Mouse (Mus musculus): ENCODE data around the gene Zfp362. TPM values are rescaled to one million over a fixed set of nuclear protein-coding genes. Genes with fewer than 3 reads are reported as not detected.

Zfp362 gene
- 29.5 and 29.7 TPM in 2 replicates for polyA plus RNA-seq (2012; rRNA removed)

DNA sequence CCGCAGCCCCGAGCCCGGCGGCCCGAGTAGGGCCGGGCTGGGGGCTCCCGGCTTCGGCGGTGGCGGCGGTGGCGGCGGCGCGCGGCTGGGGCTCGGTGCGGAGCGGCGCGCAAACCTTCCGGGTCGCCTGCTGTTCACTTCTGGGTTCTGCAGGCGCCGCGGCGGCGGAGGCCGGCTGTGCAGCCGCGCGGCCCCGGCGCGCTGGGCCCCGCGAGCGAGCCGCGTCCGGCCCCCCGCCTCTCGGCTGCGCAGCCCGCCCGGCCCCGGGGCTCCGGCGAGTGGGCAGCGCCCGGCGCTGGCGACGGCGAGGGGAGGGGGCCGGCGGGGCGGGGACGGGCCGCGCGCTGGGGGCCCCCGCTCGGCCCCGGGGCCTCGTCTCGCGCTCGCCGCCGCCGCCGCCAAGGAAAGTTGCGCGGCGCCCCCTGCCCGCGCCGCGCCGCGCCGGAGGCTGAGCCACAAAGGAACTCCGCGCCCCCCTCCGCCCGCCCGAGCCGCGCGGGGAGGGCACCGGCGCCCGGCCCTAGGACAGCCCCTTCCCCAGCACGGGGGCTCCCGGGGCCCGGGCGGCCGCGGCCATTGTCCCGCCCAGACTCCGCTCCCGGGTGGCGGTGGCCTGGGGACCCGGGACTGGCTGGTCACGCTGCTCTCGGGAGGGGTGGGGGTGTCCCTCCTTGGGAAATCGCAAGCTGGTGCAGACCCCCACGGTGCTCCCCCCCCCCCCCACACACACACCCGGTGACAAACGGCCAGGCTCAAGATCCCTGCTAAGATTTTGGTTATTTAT lies at the start of gene Zfp362:
TSS of gene Zfp362 (minus strand) at position 3 of the 784 bp plus-strand sequence.
- Histone ChIP-seq H3K4me3 (ENCODE audit: insufficient read depth, low read depth, low read length) (peak within 1 kb of the TSS; percentile 65), H3K27ac (ENCODE audit: insufficient read depth, low read depth, low read length) (peak within 1 kb of the TSS; percentile 33), H3K4me1 (ENCODE audit: control insufficient read depth, insufficient read depth, low read length) (peaks cover 17% of the 10 kb centered on the region), H3K27me3 (replicated peaks; ENCODE audit: control insufficient read depth, insufficient read depth, low read length) (no peaks in the 10 kb centered on the region), H3K36me3 (ENCODE audit: control insufficient read depth, insufficient read depth, low read length) (no peaks in the 10 kb centered on the region)
- DNase-seq, result peak; percentile 58
- TF ChIP-seq POLR2A (IDR thresholded peaks at IDR 0.05; ENCODE audit: low read depth, low read length) (no peak), CTCF (conservative IDR thresholded peaks at IDR 0.05; ENCODE audit: insufficient read depth, insufficient read length, low read depth, low read length) (no peak)
- 9% methylated on average over 77 of the region's 111 CpGs for WGBS

DNA sequence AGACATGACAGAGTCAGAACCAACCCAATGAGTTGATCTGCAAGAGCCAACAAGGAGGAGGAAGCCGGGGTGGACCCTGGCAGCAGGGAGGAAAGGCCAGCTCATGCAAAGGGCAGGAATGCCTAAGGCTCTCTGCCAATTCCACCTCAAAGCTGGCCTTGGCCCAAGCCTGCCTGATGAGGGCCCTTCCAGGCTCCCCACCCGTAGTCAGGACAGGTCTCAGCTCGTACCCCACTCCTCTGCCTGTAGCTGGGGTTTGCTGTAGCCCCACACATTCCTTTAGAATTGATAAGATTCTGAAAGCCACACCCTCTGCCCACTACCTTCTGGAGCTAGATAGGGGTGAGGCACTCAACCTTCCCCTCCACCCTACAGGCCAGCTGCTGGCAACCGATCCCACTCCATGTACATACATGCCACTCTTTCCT lies 49.8 kb upstream of the Zfp362 start:
- no peaks in the 10 kb centered on the region for H3K27me3 ChIP-seq (replicated peaks; ENCODE audit: control insufficient read depth, insufficient read depth, low read length)
- no peaks in the 10 kb centered on the region for H3K4me1 ChIP-seq (ENCODE audit: control insufficient read depth, insufficient read depth, low read length)
- H3K4me3 ChIP-seq (ENCODE audit: insufficient read depth, low read depth, low read length), result no peak overlapping the region
- no peak for TF ChIP-seq POLR2A (IDR thresholded peaks at IDR 0.05; ENCODE audit: low read depth, low read length)
- no peak for TF ChIP-seq CTCF (conservative IDR thresholded peaks at IDR 0.05; ENCODE audit: insufficient read depth, insufficient read length, low read depth, low read length)
- 31% methylated on average over 4 of the region's 4 CpGs for WGBS
- DNase-seq, result peak; percentile 87
- no peak overlapping the region for H3K27ac ChIP-seq (ENCODE audit: insufficient read depth, low read depth, low read length)
- H3K36me3 ChIP-seq (ENCODE audit: control insufficient read depth, insufficient read depth, low read length), result no peaks in the 10 kb centered on the region

DNA sequence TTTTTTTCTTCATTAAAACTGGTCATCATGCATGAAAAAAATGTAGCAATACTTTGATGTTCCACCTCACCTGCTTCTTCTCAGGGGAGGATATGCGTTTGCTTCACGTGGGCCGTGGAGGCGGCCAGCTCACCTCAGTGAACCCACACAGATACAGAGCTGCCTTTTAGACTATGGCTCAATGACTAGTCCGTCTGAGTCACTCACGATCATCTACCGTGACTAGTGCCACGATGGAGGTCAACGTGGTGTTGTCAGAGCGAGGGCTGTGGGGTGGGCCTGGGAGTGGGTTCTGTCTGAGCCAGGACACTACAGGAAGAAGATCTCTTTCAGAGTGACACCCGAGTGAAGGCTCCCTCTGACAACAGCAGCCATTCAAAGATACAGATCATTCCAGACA lies 47.3 kb upstream of the Zfp362 start:
- TF ChIP-seq POLR2A (IDR thresholded peaks at IDR 0.05; ENCODE audit: low read depth, low read length), result no peak
- no peak for TF ChIP-seq CTCF (conservative IDR thresholded peaks at IDR 0.05; ENCODE audit: insufficient read depth, insufficient read length, low read depth, low read length)
- H3K27me3 ChIP-seq (replicated peaks; ENCODE audit: control insufficient read depth, insufficient read depth, low read length), result no peaks in the 10 kb centered on the region
- no peaks in the 10 kb centered on the region for H3K36me3 ChIP-seq (ENCODE audit: control insufficient read depth, insufficient read depth, low read length)
- no peak for DNase-seq
- H3K27ac ChIP-seq (ENCODE audit: insufficient read depth, low read depth, low read length), result no peak overlapping the region
- no peak overlapping the region for H3K4me3 ChIP-seq (ENCODE audit: insufficient read depth, low read depth, low read length)
- 47% methylated on average over 11 of the region's 11 CpGs for WGBS
- H3K4me1 ChIP-seq (ENCODE audit: control insufficient read depth, insufficient read depth, low read length), result no peaks in the 10 kb centered on the region

DNA sequence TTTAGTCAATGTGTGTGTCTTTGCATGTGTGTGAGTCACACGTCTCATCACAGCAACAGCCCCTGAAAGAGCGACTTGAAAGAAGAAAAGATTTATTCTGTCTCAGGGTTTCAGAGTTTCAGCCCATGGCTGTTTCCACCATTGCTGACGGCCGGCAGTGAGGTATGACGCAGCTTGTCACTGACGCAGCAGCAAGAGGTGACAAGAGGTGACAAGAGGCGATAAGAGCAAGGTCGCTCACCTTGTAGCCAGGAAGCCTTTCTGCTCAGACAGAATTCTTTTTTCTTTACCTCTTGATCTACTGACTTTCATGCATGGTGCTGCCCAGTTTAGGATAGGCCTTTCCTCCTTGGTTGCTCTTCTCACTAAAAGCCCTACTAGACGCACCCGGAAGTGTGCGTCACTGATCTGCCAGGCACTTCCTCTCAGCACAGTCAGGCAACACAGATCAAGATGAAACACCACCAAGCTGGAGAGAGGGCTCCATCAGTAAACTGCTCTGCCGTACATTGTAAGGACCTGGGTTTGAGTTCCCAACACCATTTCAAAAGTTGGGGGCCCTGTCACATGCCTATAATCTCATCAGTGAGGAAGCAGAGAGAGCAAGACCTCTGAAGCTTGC lies 46.5 kb upstream of the Zfp362 start:
- no peak overlapping the region for H3K27ac ChIP-seq (ENCODE audit: insufficient read depth, low read depth, low read length)
- no peaks in the 10 kb centered on the region for H3K36me3 ChIP-seq (ENCODE audit: control insufficient read depth, insufficient read depth, low read length)
- no peak for DNase-seq
- H3K4me1 ChIP-seq (ENCODE audit: control insufficient read depth, insufficient read depth, low read length), result no peaks in the 10 kb centered on the region
- no peaks in the 10 kb centered on the region for H3K27me3 ChIP-seq (replicated peaks; ENCODE audit: control insufficient read depth, insufficient read depth, low read length)
- no peak overlapping the region for H3K4me3 ChIP-seq (ENCODE audit: insufficient read depth, low read depth, low read length)
- WGBS, result 93% methylated on average over 12 of the region's 12 CpGs
- TF ChIP-seq CTCF (conservative IDR thresholded peaks at IDR 0.05; ENCODE audit: insufficient read depth, insufficient read length, low read depth, low read length) (no peak), POLR2A (IDR thresholded peaks at IDR 0.05; ENCODE audit: low read depth, low read length) (no peak)

DNA sequence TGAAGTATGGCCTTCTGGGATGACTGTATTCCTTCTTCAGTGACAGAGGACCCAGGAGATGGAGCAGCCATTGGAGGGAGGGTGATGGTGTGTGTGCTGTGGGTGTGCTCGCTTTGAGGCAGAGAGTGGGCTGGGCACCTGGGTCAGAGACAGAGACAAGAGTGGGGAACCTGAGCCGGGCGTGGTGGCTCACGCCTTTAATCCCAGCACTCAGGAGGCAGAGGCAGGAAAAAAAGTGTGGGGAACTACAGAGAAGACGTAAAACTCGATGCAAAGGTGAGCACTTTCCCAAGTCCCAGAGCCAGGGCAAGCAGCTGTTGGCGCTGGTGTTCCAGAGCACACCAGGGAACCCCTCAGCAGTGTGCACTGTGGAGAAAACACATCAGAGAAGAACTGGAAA lies 43.8 kb upstream of the Zfp362 start:
- 77% methylated on average over 7 of the region's 7 CpGs for WGBS
- H3K4me1 ChIP-seq (ENCODE audit: control insufficient read depth, insufficient read depth, low read length), result no peaks in the 10 kb centered on the region
- TF ChIP-seq CTCF (conservative IDR thresholded peaks at IDR 0.05; ENCODE audit: insufficient read depth, insufficient read length, low read depth, low read length) (no peak), POLR2A (IDR thresholded peaks at IDR 0.05; ENCODE audit: low read depth, low read length) (no peak)
- H3K27ac ChIP-seq (ENCODE audit: insufficient read depth, low read depth, low read length), result no peak overlapping the region
- H3K27me3 ChIP-seq (replicated peaks; ENCODE audit: control insufficient read depth, insufficient read depth, low read length), result no peaks in the 10 kb centered on the region
- no peak overlapping the region for H3K4me3 ChIP-seq (ENCODE audit: insufficient read depth, low read depth, low read length)
- H3K36me3 ChIP-seq (ENCODE audit: control insufficient read depth, insufficient read depth, low read length), result no peaks in the 10 kb centered on the region
- no peak for DNase-seq

DNA sequence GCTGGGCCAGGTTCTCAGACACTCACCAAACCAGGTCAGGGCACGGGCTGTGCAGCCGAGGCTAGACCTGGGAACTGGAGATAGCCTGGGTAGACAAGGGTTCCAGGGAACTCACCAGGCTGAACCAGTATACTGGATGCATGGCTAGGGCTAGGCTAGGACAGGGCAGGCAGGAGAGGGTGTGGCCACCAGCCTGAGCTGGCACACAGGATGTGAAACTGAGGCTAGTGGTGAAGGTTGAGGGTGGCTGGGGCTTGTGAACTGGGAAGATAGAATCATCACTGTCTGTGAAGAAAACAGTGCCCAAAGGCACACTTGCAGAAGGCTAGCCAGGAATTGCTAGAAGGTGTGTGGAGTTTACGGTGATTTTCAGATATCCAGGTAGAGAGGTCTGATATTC lies 43.1 kb upstream of the Zfp362 start:
- Histone ChIP-seq H3K4me1 (ENCODE audit: control insufficient read depth, insufficient read depth, low read length) (no peaks in the 10 kb centered on the region), H3K27me3 (replicated peaks; ENCODE audit: control insufficient read depth, insufficient read depth, low read length) (no peaks in the 10 kb centered on the region), H3K4me3 (ENCODE audit: insufficient read depth, low read depth, low read length) (no peak overlapping the region), H3K27ac (ENCODE audit: insufficient read depth, low read depth, low read length) (no peak overlapping the region), H3K36me3 (ENCODE audit: control insufficient read depth, insufficient read depth, low read length) (no peaks in the 10 kb centered on the region)
- no peak for TF ChIP-seq POLR2A (IDR thresholded peaks at IDR 0.05; ENCODE audit: low read depth, low read length)
- TF ChIP-seq CTCF (conservative IDR thresholded peaks at IDR 0.05; ENCODE audit: insufficient read depth, insufficient read length, low read depth, low read length), result no peak
- WGBS, result 92% methylated on average over 3 of the region's 3 CpGs
- DNase-seq, result no peak

DNA sequence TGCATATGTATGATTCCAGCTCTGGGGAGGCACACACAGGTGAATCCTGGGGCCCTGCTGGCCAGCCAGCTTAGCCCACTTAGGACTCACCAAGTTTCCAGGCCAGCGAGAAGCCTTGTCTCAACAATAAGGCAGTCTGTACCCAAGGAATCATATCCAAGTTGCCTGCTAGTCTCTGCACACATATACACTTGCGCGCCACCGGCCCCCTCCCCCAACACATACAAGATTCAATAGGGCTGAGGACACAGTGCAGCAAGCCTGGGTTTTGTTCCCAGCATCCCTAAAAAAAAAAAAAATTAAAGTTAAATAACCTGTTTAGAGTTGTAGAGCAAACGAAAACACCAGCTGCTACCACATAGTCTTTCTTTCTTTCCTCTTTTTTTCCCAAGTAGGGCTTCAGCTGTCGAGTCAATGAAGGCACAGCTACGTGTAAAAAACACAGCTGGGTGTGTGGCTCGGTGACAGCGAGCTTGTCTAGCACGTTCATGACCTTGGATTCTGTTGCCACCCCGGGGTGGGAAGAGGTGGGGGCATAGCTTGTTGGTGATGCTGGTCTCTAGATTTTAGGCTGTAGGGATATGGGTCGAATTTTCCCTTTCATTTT lies 39.6 kb upstream of the Zfp362 start:
- Histone ChIP-seq H3K36me3 (ENCODE audit: control insufficient read depth, insufficient read depth, low read length) (no peaks in the 10 kb centered on the region), H3K4me3 (ENCODE audit: insufficient read depth, low read depth, low read length) (no peak overlapping the region), H3K27ac (ENCODE audit: insufficient read depth, low read depth, low read length) (no peak overlapping the region), H3K27me3 (replicated peaks; ENCODE audit: control insufficient read depth, insufficient read depth, low read length) (no peaks in the 10 kb centered on the region), H3K4me1 (ENCODE audit: control insufficient read depth, insufficient read depth, low read length) (no peaks in the 10 kb centered on the region)
- no peak for DNase-seq
- TF ChIP-seq CTCF (conservative IDR thresholded peaks at IDR 0.05; ENCODE audit: insufficient read depth, insufficient read length, low read depth, low read length), result no peak
- TF ChIP-seq POLR2A (IDR thresholded peaks at IDR 0.05; ENCODE audit: low read depth, low read length), result no peak
- WGBS, result 74% methylated on average over 12 of the region's 12 CpGs
